Mouse (Mus musculus) ES-Bruce4 (cell line): Measurements from ENCODE around the gene Phlpp1. TPM values are rescaled to one million over a fixed set of nuclear protein-coding genes. Genes with fewer than 3 reads are reported as not detected.

Experiments
- H3K27ac ChIP-seq: 2 replicates; pipeline ENCODE4 v1.5.1; 2012; ENCODE audit warnings: low read length, inconsistent platforms; ENCODE audit not compliant: insufficient read depth
- H3K27me3 ChIP-seq: 2 replicates; pipeline ENCODE4 v1.6.1; 2012; ENCODE audit warnings: mild to moderate bottlenecking, low read length, inconsistent platforms; ENCODE audit not compliant: control insufficient read depth, poor library complexity, insufficient read depth, severe bottlenecking
- H3K36me3 ChIP-seq: 2 replicates; pipeline ENCODE4 v1.6.1; 2012; ENCODE audit warnings: inconsistent platforms, mild to moderate bottlenecking, low read length, moderate library complexity; ENCODE audit not compliant: control insufficient read depth, poor library complexity, insufficient read depth, severe bottlenecking
- H3K4me1 ChIP-seq: one replicate; pipeline ENCODE4 v1.8.1; 2011; ENCODE audit warnings: low read length; ENCODE audit not compliant: control insufficient read depth, insufficient read depth
- H3K4me3 ChIP-seq: 2 replicates; pipeline ENCODE4 v1.5.1; 2011; ENCODE audit warnings: low read depth, mild to moderate bottlenecking, low read length
- H3K9ac ChIP-seq: 2 replicates; pipeline ENCODE4 v1.6.1; 2012; ENCODE audit warnings: low read depth, mild to moderate bottlenecking, inconsistent platforms; ENCODE audit not compliant: poor library complexity, severe bottlenecking
- H3K9me3 ChIP-seq: replicated peaks from 2 replicates; pipeline ENCODE4 v1.6.1; 2012; ENCODE audit warnings: mild to moderate bottlenecking, low read length, inconsistent platforms; ENCODE audit not compliant: control insufficient read depth, poor library complexity, insufficient read depth, severe bottlenecking
- CTCF ChIP-seq: IDR thresholded peaks from one replicate; pipeline ENCODE4 v1.8.1; 2011; ENCODE audit warnings: low read depth, low read length
- EP300 ChIP-seq: IDR thresholded peaks from 2 replicates; pipeline ENCODE4 v1.6.1; 2011; ENCODE audit warnings: low read depth, low read length; ENCODE audit not compliant: insufficient read depth
- POLR2A ChIP-seq: IDR thresholded peaks from one replicate; pipeline ENCODE4 v1.8.1; 2011; ENCODE audit warnings: low read length; ENCODE audit not compliant: insufficient read depth
- polyA plus RNA-seq: library from polyadenylated mRNA; stranded (reverse); fragments of >200 nt; gene quantifications from 2 replicates; pipeline ENCODE4 v1.2.4, GENCODE M21; 2011; ENCODE audit warnings: low read depth; ENCODE audit not compliant: missing spikeins, insufficient read depth, insufficient read length

Phlpp1 gene
- polyA plus RNA-seq, 1 experiment: 13.4 TPM

DNA sequence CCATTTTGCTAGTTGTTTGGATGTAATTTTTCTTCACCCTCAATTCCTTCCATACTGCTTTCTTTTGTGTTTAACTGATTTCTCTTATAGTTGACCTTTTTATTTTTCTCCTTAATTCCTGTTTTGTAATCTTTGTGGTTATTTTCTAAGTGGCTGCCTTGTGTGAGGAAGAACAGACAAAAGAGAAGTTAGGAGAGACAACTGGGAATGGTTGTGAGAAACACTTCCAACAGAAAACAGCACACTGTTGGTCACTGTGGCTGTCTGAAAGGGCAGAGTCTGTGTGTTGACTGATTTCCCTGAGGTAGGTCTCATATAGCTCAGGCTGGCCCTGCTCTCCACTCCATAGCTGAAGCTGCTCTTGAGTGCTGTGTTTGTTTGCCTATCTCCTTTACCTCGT is 32.4 kb upstream of the Phlpp1 start:
- Histone ChIP-seq H3K36me3 (no peaks in the 10 kb centered on the region), H3K9ac (no peak overlapping the region), H3K27ac (no peak overlapping the region), H3K4me1 (no peaks in the 10 kb centered on the region), H3K27me3 (no peaks in the 10 kb centered on the region), H3K9me3 (peaks cover 2% of the 10 kb centered on the region; the same call in 1 of the 2 replicates), H3K4me3 (no peak overlapping the region)
- TF ChIP-seq POLR2A: no peak
- TF ChIP-seq EP300: no peak
- TF ChIP-seq CTCF: no peak

DNA sequence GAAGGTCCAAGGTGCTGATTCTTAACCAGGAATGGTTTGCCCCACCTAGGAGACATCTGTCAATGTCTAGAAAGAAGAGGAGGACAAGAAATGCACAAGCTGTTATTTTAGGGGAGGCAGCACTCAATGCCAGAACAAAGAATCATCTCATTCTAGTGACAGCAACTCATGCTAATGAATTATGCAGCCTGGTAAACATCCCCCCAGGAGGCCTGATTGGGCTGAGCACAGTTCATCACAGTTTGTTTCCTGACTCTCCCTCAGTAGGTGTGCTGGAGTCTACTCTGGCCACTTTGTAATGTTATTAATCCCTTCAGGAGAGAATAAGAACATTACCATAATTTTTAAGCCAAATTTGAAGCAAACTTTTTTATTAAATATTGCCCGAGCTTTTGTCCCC is 29.5 kb upstream of the Phlpp1 start:
- H3K4me1 ChIP-seq: no peaks in the 10 kb centered on the region
- peaks cover 2% of the 10 kb centered on the region; the same call in 1 of the 2 replicates for H3K9me3 ChIP-seq
- no peaks in the 10 kb centered on the region for H3K36me3 ChIP-seq
- H3K27me3 ChIP-seq: no peaks in the 10 kb centered on the region
- no peak overlapping the region for H3K27ac ChIP-seq
- no peak overlapping the region for H3K4me3 ChIP-seq
- no peak overlapping the region for H3K9ac ChIP-seq
- TF ChIP-seq CTCF (no peak), POLR2A (no peak), EP300 (no peak)

GRCm38 (mm10) chr1:106144534-106144933 is 27.0 kb upstream of the Phlpp1 start:
- TF ChIP-seq EP300: no peak
- no peak for TF ChIP-seq POLR2A
- TF ChIP-seq CTCF: no peak
- H3K9ac ChIP-seq: no peak overlapping the region
- no peaks in the 10 kb centered on the region for H3K36me3 ChIP-seq
- H3K27me3 ChIP-seq: no peaks in the 10 kb centered on the region
- no peaks in the 10 kb centered on the region for H3K4me1 ChIP-seq
- peaks cover 2% of the 10 kb centered on the region; the same call in 1 of the 2 replicates for H3K9me3 ChIP-seq
- H3K27ac ChIP-seq: no peak overlapping the region
- H3K4me3 ChIP-seq: no peak overlapping the region

GRCm38 (mm10) chr1:106145055-106145454 is 26.5 kb upstream of the Phlpp1 start:
- Histone ChIP-seq H3K9ac (no peak overlapping the region), H3K27ac (no peak overlapping the region), H3K4me3 (no peak overlapping the region), H3K4me1 (no peaks in the 10 kb centered on the region), H3K36me3 (no peaks in the 10 kb centered on the region), H3K9me3 (peaks cover 2% of the 10 kb centered on the region; the same call in 1 of the 2 replicates), H3K27me3 (no peaks in the 10 kb centered on the region)
- TF ChIP-seq POLR2A (no peak), EP300 (no peak), CTCF (no peak)

GRCm38 (mm10) chr1:106145565-106146190 is 25.9 kb upstream of the Phlpp1 start:
- Histone ChIP-seq H3K27ac (no peak overlapping the region), H3K9ac (no peak overlapping the region), H3K4me1 (no peaks in the 10 kb centered on the region), H3K4me3 (no peak overlapping the region), H3K27me3 (no peaks in the 10 kb centered on the region), H3K36me3 (no peaks in the 10 kb centered on the region), H3K9me3 (peaks cover 2% of the 10 kb centered on the region; the same call in 1 of the 2 replicates)
- no peak for TF ChIP-seq POLR2A
- no peak for TF ChIP-seq CTCF
- no peak for TF ChIP-seq EP300

DNA sequence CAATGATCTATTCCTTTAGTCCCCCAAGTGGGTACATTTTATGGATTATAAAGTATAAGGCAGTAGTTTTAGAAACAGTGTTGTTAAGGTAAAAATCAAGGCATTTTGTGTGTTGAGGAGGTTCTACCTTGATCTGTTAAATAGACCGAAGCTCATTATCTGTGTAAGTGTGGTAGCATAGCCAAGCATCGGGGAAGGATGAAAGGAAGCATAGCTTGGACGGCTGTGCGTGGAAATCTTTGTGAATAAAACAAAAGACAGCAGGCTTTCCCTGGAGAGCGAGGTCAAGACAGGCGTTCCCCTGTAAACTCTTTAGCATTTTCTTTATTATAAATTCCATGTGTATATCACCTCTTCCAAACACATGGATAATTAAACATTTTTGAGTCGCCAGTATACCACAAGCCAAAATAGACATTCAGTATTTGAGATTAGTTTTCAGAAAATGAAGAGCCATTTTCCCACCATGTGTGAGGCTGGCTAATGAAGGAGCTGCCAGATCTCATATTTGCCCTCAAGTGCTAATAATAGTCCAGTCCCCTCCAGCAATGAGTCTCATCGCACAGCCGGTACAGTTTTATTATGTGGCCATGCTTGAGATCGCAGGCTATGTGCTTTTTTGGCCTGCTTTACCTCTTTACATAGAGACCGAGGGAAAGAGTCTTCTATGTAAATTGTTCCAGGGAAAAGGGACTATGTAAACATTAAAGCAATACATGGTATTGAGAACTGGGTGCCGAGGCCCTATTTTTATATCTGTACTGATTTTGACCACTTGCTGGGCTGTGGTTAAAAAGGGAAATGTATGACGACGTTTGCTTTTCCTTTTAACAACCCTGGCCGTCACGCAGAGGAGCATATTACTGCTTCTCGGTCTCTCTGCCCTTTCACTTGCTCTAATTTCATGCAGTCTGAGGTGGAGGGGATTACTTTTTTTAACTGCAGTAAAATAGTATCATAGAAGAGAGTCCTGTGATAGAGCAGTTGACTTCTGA is 22.9 kb upstream of the Phlpp1 start:
- TF ChIP-seq CTCF: no peak
- TF ChIP-seq EP300: no peak
- TF ChIP-seq POLR2A: no peak
- Histone ChIP-seq H3K9me3 (no peaks in the 10 kb centered on the region), H3K27ac (no peak overlapping the region)

More for the DNA sequence above, 22.9 kb upstream of the Phlpp1 start:
- no peaks in the 10 kb centered on the region for H3K36me3 ChIP-seq
- H3K4me1 ChIP-seq: no peaks in the 10 kb centered on the region
- no peaks in the 10 kb centered on the region for H3K27me3 ChIP-seq
- H3K9ac ChIP-seq: no peak overlapping the region
- no peak overlapping the region for H3K4me3 ChIP-seq
